Mouse (Mus musculus): ENCODE measurements around the gene C1qtnf1.
"Not testable (repeated sequence)": the region's sequence is repeated elsewhere in the genome, so short reads cannot be mapped to it uniquely, and the experiment has no call there.

Gene C1qtnf1

GRCm38 (mm10) chr11:118427986-118428385 lies at the start of gene C1qtnf1:
Gene C1qtnf1 (plus strand): TSS chr11:118428203.
- DNase-seq (ENCODE audit: low read depth, low spot score), result no peak

DNA sequence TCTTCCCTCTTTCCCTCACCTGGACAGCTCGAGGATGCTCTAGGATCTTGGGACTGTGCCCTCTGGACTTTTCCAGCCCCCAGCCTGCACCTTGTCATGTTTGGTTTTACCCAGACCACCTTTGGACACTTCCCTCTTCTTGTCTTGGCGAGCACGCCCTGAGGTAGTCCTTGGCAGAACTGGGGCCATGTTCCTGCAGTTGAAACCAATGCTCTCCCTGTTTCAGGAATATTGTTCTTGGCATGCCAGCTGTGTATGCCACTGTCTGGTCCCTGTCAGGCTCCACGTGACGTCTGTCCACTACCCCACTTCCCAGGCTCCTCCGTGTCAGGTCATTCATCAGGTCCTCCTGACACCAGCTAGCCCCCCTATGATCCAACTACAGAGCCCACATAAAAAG lies 49.3 kb upstream of the C1qtnf1 start:
- no peak for DNase-seq (ENCODE audit: low read depth, low spot score)

DNA sequence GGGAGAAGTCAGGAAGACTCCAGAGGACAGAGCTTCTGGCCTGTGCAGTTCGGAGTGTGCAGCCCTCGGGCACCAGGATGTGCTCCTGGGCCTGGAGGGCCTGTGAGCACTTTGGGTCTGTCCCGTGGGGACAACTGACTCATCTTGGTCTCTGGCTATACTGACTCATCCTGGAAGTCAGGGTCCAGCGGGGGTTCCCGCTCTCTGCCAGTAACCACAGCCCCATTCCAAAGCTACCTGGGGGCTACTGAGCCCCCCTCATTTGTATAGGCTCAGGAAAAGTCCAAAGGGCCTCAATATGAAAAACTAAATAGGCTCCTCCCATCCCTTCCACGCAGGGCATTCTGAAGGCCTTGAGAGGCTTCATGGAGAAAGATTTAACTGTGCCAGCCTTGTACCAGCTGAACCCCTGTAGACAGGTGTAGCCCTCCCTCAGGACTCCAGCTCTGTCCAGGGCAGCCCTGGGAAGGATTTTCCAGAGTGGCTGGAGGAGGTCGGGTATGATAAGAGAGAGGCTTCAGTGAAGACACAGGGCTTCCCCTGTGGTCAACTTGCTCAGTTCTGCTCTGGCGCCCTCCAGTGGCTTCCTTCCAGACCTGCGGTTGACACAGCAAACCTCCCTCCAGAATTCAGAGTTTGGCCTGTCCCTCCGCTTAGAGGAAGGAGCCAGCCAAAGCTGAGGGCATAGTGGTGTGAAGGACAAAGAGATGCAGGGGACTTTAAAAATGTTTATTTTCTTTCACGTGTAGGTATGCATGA lies 48.6 kb upstream of the C1qtnf1 start:
- peak; percentile 80 for DNase-seq (ENCODE audit: low read depth, low spot score)

DNA sequence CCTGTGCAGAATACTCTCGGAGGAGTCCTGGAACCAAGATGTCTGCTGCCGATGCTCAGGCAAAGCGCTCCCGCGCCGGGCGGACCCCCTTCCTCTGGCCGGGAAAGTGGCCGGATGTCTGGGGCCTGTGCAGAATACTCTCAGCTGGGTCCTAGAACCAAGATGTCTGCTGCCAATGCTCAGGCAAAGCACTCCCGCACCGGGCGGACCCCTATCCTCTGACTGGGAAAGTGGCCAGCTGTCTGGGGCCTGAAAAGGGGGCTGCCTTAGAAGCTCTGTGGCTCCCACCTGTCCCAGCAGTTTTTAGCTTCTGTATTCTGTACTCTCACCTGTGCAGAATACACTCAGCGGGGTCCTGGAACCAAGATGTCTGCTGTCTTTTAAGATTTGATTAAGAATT lies 40.2 kb upstream of the C1qtnf1 start:
- DNase-seq (ENCODE audit: low read depth, low spot score), result not testable (repeated sequence)

DNA sequence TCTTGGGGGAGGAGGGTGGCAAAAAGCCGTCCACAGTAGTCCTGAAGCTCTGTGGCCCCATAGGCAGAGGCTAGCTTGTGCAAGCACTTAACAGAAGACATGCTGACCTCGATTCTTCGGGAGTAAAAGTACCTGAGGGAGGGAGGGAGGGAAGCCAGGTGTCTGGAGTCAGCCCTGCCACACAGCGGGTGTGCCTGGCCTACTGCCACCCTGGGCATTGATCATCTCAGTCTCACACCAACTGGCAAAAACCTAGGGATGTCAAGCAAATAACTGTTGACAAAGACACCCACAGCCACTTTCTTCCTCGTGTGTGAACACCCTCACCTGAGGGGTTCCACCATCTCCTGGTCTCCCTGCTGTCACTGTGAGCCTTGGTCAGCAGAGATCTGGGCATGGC lies 34.0 kb upstream of the C1qtnf1 start:
- DNase-seq (ENCODE audit: low read depth, low spot score), result no peak

GRCm38 (mm10) chr11:118394538-118394937 lies 33.5 kb upstream of the C1qtnf1 start:
- DNase-seq (ENCODE audit: low read depth, low spot score), result no peak

DNA sequence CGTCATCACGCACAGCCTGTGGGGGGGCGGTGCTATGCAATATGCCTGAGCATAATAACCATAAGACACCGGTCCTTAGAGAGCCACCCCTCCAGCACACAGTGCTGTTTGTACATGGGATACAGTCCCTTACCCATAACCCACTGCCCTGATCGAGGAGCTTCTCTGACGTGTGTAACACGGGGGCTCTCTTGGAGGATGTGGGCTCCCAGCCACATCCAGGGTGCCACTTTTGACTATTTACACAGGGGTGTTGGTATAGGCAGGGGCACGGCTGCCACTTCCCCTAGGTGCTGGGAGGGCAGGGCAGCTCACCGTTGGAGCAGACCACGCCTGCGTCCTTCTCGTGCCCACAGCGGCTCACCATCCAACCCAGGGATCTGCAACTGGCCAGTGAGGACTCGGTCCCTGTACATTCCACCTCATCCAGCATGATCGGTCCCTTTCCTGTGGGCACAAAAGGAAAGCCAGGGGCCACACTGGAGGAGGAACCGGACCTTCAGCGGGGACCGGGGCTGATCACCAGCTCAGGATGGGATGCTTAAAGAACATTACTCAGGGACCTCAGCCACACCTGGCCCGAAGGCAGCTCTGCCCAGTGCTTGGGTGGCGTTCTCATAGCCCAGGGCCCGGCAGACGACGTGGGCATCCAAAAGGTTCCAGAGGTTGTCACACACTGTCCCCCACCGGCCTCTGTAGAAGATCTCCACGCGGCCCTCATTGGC lies 30.0 kb upstream of the C1qtnf1 start:
- DNase-seq (ENCODE audit: low read depth, low spot score), result no peak

- DNase-seq (ENCODE audit: low read depth, low spot score), result no peak
Observed at GRCm38 (mm10) chr11:118399891-118400565, 28.0 kb upstream of the C1qtnf1 start.

GRCm38 (mm10) chr11:118400566-118400936 lies 27.5 kb upstream of the C1qtnf1 start:
- DNase-seq (ENCODE audit: low read depth, low spot score), result no peak

GRCm38 (mm10) chr11:118401195-118401594 lies 26.8 kb upstream of the C1qtnf1 start:
- no peak for DNase-seq (ENCODE audit: low read depth, low spot score)

DNA sequence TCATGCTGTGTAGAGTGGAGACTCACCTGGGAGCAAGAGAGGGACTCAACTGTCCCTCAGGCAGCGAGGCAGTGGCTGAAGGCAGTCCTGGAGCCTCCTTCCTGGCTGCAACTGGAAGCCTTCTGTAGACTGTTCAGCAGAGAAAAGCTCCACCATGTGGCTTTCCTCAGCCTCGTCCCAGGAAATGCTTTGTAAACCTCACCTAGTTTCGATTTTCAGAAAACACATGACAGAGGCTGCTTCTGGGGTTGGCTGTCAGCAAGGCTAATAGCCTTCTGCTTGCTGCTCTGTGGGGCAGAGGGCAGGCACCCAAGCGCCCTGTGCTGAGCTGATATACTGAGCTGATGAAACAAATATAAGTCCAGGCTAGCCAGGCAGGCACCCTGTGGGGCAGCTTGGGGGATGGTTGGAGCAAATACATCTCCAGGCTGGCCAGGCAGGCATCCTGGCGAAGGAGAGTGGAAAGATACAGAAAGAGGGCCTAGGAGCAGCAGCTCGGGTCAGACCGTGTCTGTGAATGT lies 26.2 kb upstream of the C1qtnf1 start, which contains the start of gene Lgals3bp:
Lgals3bp (minus strand) TSS at position 333 of the 521 bp plus-strand sequence.
- DNase-seq (ENCODE audit: low read depth, low spot score), result peak; percentile 12

GRCm38 (mm10) chr11:118403183-118403582 lies 24.8 kb upstream of the C1qtnf1 start:
- no peak for DNase-seq (ENCODE audit: low read depth, low spot score)

GRCm38 (mm10) chr11:118403951-118404899 lies 23.8 kb upstream of the C1qtnf1 start:
- no peak for DNase-seq (ENCODE audit: low read depth, low spot score)

GRCm38 (mm10) chr11:118405311-118405710 lies 22.7 kb upstream of the C1qtnf1 start:
- no peak for DNase-seq (ENCODE audit: low read depth, low spot score)

DNA sequence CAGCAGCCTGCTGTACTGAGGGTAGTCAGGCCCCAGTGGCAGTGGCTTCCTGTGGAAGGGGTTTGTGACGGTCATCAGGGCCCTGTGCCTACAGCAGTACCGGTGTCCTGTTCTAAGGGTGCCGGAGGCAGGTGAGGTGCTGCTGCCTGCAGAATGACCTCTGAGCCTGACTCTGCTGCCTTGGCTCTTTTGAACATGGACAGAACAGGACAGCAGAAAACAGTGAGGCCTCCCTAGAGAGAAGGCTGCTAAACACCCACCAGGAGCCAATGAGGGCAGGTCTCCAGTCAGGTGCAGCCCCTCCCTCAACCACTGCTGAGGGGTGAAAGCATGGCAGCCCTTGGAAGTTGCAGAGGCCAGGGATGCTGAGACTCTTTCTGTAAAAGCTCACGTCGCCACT lies 21.5 kb upstream of the C1qtnf1 start:
- no peak for DNase-seq (ENCODE audit: low read depth, low spot score)

DNA sequence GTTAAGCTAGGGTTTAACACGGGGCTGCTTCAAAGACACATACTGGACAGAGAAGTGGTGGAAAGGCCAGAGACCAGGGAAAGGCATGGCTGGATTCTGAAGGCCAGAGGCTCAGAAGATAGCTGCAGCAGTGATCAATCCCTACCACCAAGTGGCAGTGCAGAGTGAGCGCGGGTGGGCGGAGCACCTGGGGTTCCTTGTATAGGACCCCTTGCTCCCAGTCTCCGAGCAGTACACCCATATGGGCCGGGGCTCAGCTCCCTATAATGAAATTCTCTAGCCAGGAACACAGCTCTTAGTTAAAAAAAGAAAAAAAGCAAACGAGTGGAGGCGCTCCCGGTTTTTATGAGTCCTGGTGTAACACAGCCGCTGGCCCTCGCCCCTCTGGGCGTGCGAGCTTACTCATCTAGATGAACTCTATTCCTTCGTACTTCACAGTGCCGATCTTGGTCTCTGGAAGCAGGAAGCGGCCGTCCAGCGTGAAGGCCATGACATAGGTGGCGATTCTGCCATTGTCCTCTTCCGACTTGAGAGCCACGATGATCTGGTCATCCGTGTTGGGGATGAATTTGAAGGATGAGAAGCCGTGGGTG lies 20.6 kb upstream of the C1qtnf1 start:
- no peak for DNase-seq (ENCODE audit: low read depth, low spot score)

- no peak for DNase-seq (ENCODE audit: low read depth, low spot score)
Observed at GRCm38 (mm10) chr11:118408051-118408740, 19.8 kb upstream of the C1qtnf1 start.

- DNase-seq (ENCODE audit: low read depth, low spot score), result no peak
Observed at GRCm38 (mm10) chr11:118409106-118410072, 18.6 kb upstream of the C1qtnf1 start.

DNA sequence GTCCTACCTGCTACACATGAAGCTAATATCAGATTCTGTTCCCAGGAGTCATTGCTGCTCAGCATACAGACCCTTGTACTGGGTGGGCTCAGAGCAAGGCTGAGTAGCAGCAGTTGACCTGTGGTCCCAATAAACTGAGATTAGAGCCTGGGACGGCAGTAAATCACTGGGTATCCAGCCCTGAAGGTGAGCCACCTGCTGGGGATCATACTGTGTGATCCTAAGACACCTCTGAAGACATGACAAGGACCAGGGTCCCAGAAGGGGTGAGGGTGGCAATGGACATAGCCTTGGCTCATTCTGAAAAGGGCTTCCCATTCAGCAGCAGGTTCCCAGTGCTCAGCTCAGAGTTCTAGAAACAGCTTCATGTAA lies 17.9 kb upstream of the C1qtnf1 start:
- DNase-seq (ENCODE audit: low read depth, low spot score), result no peak

Data from mesoderm, embryonic 11.5 days (tissue).